Mouse (Mus musculus) urinary bladder, postnatal 25 days (tissue): ENCODE data around the gene Rreb1.

Experiments used
- DNase-seq: peaks from one replicate; pipeline ENCODE4 v3.0.0; 2022; ENCODE audit warnings: low spot score

Gene Rreb1

DNA sequence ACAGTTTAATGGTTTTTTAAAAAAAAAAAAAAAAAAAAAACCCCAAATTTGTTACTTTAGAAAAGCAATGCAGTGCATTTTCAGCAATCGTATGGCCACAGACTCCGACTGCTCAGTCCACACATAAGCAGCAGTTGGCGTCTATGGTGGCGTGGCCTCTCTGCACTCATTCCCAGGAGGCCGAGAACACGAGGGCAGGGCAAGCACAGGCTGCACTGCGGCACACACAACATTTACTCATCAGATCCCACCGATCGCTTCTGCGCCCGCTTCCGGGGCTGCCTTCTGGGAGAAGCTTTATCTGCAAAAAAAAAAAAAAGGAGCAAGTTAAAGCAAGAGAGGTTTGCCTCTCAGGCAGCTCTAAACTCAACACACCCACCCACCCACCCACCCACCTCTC lies 201.3 kb downstream of the Rreb1 start:
- no peak for DNase-seq

- DNase-seq = no peak
Measured at GRCm38 (mm10) chr13:37980346-37980745, 202.1 kb downstream of the Rreb1 start.

DNA sequence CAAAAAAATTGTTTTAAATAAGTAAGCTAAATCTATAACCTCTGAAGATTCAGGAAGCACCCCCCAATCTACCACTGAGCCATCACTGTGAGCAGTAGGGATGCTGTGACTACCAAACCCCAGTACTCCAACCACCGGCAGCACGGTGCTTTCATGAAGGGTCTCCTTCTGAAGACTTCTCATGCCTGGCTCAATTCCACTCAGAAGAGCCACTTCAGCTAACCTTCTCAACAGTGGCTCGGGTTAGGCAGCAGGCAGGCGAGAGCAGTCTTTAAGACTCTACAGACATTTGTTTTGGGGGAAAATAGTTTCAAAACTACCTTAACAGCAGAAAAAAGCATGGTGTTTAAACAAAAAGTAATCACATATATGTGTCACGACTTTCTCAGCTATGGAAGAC lies 202.9 kb downstream of the Rreb1 start:
- DNase-seq = no peak

GRCm38 (mm10) chr13:37986166-37986565 lies 208.0 kb downstream of the Rreb1 start:
- DNase-seq = no peak

DNA sequence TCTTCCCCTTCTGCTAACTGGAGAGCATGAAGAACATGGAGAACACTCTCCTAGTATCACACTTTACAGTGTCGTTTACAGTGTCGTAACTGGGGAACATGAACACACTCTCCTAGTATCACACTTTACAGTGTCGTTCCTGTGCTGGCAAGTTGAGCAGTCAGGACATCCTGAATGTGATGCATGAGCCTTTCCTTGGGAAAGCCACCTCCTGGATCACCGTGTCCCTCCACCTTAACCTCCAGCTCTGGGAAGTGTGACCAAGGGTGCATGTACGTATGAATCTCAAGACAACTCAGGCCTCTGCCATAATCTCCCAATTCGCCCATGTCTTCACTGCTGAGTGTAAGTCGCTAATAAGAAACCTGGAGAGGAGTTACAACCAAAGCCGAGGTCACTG lies 211.5 kb downstream of the Rreb1 start:
- DNase-seq = no peak

GRCm38 (mm10) chr13:37992638-37993371 lies 214.6 kb downstream of the Rreb1 start:
- DNase-seq = no peak

GRCm38 (mm10) chr13:37993376-37993703 lies 215.1 kb downstream of the Rreb1 start:
- no peak for DNase-seq

DNA sequence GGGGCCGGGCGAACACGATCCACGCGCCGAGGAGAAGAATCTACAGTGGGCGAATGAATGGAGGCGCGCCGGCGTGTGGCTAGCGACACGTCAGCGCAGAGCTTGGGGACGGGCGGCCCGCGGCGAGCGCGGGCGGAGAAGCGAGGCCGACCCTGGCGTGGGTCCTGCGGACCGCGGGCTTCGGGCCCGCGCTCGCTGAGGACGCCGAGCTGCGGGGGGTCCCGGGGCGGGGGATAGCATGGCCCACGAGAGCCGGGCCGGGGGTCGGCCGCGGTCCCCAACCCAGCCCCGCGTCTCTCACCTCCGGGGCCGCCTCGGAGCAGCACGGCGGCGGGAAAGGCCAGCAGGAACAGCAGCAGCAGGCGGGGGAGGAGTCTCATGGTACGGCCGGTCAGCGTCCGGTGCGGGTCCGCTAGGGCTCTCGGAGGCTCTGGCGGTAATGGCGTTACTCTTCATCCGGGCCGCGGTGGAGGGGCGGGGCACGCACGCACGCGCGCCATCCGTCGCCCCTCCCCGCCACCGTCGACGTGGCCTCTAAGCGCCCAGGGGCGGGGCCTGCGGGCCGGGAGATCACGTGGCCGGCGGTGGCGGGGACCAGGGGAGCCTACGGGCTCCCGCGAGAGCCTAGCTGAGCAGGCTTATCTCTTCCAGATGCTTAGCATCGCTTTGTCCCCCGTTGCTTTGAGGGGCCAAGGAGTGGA lies 215.7 kb downstream of the Rreb1 start, which contains the start of gene Ssr1:
TSS of gene Ssr1 (minus strand) at position 514 of the 701 bp plus-strand sequence.
- DNase-seq = peak; percentile 96

DNA sequence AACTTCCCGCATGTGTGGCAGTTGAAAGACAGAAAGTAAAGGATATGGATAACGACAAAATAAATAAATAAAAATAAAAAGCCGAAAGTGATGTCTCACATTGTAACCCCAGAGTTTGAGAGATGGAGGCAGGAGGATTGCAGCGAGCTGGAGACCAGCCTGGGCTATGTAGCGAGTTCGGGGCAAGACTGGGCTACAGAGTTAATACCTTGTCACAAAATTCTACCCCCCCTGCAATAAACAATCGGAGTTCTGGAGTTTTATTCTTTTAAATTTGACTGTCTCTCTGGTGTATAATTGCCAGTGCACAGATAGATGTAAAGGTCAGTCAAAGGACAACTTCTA lies 216.2 kb downstream of the Rreb1 start:
- DNase-seq = no peak

GRCm38 (mm10) chr13:37999713-38000112 lies 221.5 kb downstream of the Rreb1 start:
- DNase-seq = no peak
